Mouse (Mus musculus): ENCODE measurements around the gene Ubr4. TPM values are rescaled to one million over a fixed set of nuclear protein-coding genes. Genes with fewer than 3 reads are reported as not detected.

Gene Ubr4
- 100 to 1,000 TPM; 154 to 171 TPM for total RNA-seq (2021)
- long read RNA-seq, experiment 1, partial matches to known transcripts, result 8 of 11 reads
- long read RNA-seq, experiment 1, other reads (novel, unspliced or antisense), result 3 of 11 reads
- long read RNA-seq, experiment 2, partial matches to known transcripts, result 11 of 14 reads
- long read RNA-seq, experiment 2, other reads (novel, unspliced or antisense), result 3 of 14 reads

GRCm38 (mm10) chr4:139351931-139352711 lies at the start of gene Ubr4, which contains the start of the genes Mrto4 and Emc1:
Gene Ubr4, plus strand, starts transcription at chr4:139352609.
Gene Mrto4, minus strand, starts transcription at chr4:139352576.
Gene Emc1, plus strand, starts transcription at chr4:139352587.
- DNase-seq (ENCODE audit: low spot score in 2 of 2), result peak; percentile 86 to 88

GRCm38 (mm10) chr4:139305521-139305920 lies 46.9 kb upstream of the Ubr4 start:
- DNase-seq (ENCODE audit: low spot score in 2 of 2), result no peak

GRCm38 (mm10) chr4:139307916-139308315 lies 44.5 kb upstream of the Ubr4 start:
- DNase-seq (ENCODE audit: low spot score in 2 of 2), result no peak

- peak in 1 of 2 experiments; percentile 4 for DNase-seq (ENCODE audit: low spot score in 2 of 2)
Observed at GRCm38 (mm10) chr4:139309651-139310050, 42.8 kb upstream of the Ubr4 start.

- peak; percentile 97 to 98 for DNase-seq (ENCODE audit: low spot score in 2 of 2)
Observed at GRCm38 (mm10) chr4:139310171-139310898, 42.1 kb upstream of the Ubr4 start, which contains the start of the genes Pqlc2 and Akr7a5. Gene Pqlc2, minus strand, starts transcription at chr4:139310708. Gene Akr7a5, plus strand, starts transcription at chr4:139310744.

GRCm38 (mm10) chr4:139310899-139311701 lies 41.3 kb upstream of the Ubr4 start:
- no peak for DNase-seq (ENCODE audit: low spot score in 2 of 2)

GRCm38 (mm10) chr4:139311707-139312106 lies 40.7 kb upstream of the Ubr4 start:
- DNase-seq (ENCODE audit: low spot score in 2 of 2), result no peak

GRCm38 (mm10) chr4:139312632-139313031 lies 39.8 kb upstream of the Ubr4 start:
- no peak for DNase-seq (ENCODE audit: low spot score in 2 of 2)

- no peak for DNase-seq (ENCODE audit: low spot score in 2 of 2)
Observed at GRCm38 (mm10) chr4:139318449-139318848, 34.0 kb upstream of the Ubr4 start.

- DNase-seq (ENCODE audit: low spot score in 2 of 2), result no peak
Observed at GRCm38 (mm10) chr4:139319740-139320139, 32.7 kb upstream of the Ubr4 start.

- DNase-seq (ENCODE audit: low spot score in 2 of 2), result peak in 1 of 2 experiments; percentile 28
Observed at GRCm38 (mm10) chr4:139330605-139331004, 21.8 kb upstream of the Ubr4 start.

- DNase-seq (ENCODE audit: low spot score in 2 of 2), result no peak
Observed at GRCm38 (mm10) chr4:139334631-139335295, 17.6 kb upstream of the Ubr4 start.

- no peak for DNase-seq (ENCODE audit: low spot score in 2 of 2)
Observed at GRCm38 (mm10) chr4:139335507-139335906, 16.9 kb upstream of the Ubr4 start.

- peak; percentile 54 for DNase-seq (ENCODE audit: low spot score in 2 of 2)
Observed at GRCm38 (mm10) chr4:139336822-139337483, 15.5 kb upstream of the Ubr4 start.

GRCm38 (mm10) chr4:139338145-139338544 lies 14.3 kb upstream of the Ubr4 start:
- DNase-seq (ENCODE audit: low spot score in 2 of 2), result no peak

GRCm38 (mm10) chr4:139340835-139341234 lies 11.6 kb upstream of the Ubr4 start:
- no peak for DNase-seq (ENCODE audit: low spot score in 2 of 2)

- DNase-seq (ENCODE audit: low spot score in 2 of 2), result no peak
Observed at GRCm38 (mm10) chr4:139341556-139342233, 10.7 kb upstream of the Ubr4 start.

- DNase-seq (ENCODE audit: low spot score in 2 of 2), result peak; percentile 24 to 70
Observed at GRCm38 (mm10) chr4:139343718-139344117, 8.7 kb upstream of the Ubr4 start.

GRCm38 (mm10) chr4:139345416-139346019 lies 6.9 kb upstream of the Ubr4 start:
- DNase-seq (ENCODE audit: low spot score in 2 of 2), result no peak
